Mouse (Mus musculus) left cerebral cortex, postnatal 4 days (tissue): ENCODE measurements at regions not wholly inside any gene's neighbourhood (a gene's known extent, or its start where the extent isn't known, plus 50 kb on each side); places are given as distances from the start of the nearest gene placed in this dataset.
"Not testable (repeated sequence)": the region's sequence is repeated elsewhere in the genome, so short reads cannot be mapped to it uniquely, and the experiment has no call there.

Experiments
- DNase-seq: peaks from one replicate; pipeline ENCODE4 v3.0.0-alpha.2; 2022
- intact Hi-C: fragments of 180-260 bp; cut with DNase I; formaldehyde crosslinking; loops from one replicate; pipeline ENCODE4 v1.15.1; 2025

- no peak for DNase-seq
These were observed 79.1 kb upstream of the Neurl1b start for GRCm38 (mm10) chr17:26335551-26335950.

DNA sequence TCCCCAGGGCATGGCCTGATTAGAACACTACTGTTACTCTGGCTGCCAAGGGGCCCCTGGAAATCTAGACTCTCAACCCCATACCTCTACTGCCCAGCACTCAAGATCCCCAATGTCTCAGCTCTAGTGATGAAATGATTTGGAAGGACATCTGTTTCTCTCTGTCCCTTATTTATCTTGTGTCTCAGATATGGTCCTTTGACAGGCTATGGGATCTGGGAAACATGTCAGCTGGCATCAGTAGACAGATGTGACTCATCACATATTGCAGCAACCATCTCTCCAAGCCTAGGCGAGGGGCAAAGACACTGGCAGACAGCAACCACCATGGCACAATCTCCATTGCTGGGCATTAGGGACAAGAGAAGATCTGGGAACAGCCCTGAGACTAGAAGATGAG is 78.6 kb upstream of the Neurl1b start:
- DNase-seq: no peak
- intact Hi-C loops: no loop called here

More at GRCm38 (mm10) chr17:26335551-26335950, 79.1 kb upstream of the Neurl1b start:
- intact Hi-C loops: no loop called here

DNA sequence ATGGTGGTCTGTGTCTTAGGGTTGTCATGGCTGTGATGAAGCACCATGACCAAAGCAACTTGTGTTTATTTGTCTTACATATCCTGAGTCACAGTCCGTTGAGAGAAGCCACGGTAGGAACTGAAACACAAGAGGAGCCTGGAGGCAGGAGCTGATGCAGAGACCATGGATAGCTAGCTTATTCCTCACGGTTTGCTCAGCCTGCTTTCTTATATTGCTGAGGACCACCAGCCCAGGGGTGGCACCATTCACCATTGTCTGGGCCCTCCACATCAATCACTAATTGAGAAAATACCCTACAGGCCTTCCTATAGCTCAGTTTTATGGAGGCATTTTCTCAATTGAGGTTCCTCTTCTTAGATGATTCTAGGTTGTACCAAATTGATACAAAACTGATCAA is 77.5 kb upstream of the Neurl1b start:
- intact Hi-C loops: no loop called here
- no peak for DNase-seq

DNA sequence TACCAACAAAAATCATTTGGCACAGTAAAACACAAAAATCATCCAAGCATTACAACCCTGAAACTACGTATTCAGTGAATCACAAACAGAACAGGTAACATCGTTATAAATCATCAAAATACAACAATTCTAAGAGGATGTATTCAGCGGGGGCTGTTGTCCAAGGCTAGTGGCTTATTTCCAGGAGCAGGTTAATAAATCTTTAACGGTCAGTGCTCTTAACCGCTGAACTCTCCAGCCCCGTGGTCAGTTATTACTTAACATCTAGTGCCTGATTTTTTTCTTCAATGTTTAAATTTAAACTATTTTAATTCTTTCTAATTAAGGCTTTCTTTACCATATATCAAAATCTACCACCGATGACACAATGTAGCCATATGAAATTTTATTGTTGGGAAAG is 69.2 kb upstream of the Neurl1b start:
- DNase-seq, intact Hi-C loops: not testable (repeated sequence)

GRCm38 (mm10) chr17:26348116-26348515 is 66.5 kb upstream of the Neurl1b start:
- DNase-seq: no peak
- intact Hi-C loops: no loop called here

GRCm38 (mm10) chr17:26349741-26350140 is 64.9 kb upstream of the Neurl1b start:
- intact Hi-C loops: no loop called here

GRCm38 (mm10) chr17:26350216-26350615 is 64.4 kb upstream of the Neurl1b start:
- intact Hi-C loops: no loop called here
- DNase-seq: no peak

More at GRCm38 (mm10) chr17:26349741-26350140, 64.9 kb upstream of the Neurl1b start:
- DNase-seq: no peak

DNA sequence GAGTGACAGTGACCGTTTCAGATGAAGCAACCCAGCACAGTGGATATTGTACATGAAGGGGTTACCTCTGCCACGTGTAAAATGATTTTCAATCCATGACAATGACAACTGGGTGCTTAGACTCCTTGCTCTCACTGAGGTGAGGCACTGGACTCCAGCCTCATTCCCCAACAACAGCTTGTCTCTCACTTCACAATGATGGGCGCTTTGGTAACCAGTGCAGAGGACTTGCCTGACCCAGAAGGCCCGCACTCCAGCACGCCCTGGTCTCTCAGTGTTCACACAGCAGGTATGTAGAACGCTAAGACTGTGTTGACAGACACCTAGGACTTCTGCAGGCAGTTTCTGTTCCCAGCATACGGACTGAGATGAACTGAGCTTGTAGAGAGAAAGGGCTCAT is 62.6 kb upstream of the Neurl1b start:
- intact Hi-C loops: no loop called here
- no peak for DNase-seq

DNA sequence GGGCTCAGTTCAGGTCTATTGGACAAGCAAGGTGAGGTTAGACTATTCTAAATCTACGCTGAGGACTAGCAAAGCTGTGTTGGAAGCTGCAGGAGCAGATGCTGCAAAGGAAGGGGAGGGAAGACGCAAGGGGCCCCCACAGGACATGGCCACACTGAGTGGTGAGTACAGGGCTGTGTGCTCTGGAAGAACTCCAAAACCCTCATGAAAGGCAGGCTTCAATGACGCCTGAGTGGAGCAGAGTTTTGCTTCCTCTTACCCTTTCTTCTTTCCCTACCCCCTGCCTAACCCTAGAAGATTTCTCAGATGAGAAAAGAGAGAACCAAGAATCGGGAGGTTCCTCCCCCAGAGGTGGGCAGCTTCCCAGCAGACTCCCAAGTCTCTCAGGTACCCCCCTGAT is 61.9 kb upstream of the Neurl1b start:
- intact Hi-C loops: no loop called here
- DNase-seq: no peak

DNA sequence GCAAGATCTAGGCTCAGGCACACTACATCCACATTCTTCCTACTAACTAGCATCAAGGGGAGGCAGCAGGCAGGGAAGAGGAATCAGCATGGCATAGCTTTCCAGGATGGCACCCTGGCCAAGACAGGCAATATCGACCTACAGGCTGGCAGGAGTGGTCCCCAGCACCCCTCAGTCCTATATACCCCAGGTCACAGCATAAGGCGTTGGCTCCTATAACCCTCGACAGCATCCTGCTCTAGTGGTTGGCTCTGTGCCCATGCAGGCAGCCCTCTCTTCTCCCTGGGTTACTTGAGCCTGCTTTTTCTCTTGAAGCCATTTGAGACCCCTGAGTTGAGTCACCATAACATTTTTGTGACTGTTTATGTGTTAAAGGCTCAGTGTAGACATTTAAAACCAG is 60.2 kb upstream of the Neurl1b start:
- intact Hi-C loops: no loop called here
- DNase-seq: peak; percentile 43

- intact Hi-C loops: no loop called here
- no peak for DNase-seq
These were observed 59.3 kb upstream of the Neurl1b start for GRCm38 (mm10) chr17:26355301-26355700.

DNA sequence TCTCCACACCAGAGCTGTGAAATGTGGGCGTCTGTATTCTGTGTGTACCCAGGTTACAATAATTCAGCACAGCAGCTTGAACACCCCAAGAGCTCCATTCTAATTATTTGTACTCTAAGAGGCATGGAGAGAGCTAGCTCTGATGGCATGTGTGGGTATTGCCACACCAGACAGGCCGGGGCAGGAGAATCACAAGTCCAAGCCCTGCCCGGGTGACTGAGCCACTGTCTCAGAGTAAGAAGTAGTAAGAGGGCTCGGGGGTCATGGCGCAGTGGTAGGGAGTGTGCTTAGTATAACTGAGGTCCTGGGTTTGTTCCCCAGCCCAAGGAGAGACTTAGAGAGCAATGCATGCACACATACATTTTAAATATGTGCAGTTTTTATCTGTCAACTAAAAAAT is 57.7 kb upstream of the Neurl1b start:
- no peak for DNase-seq
- intact Hi-C loops: no loop called here

GRCm38 (mm10) chr17:26357784-26358183 is 56.8 kb upstream of the Neurl1b start:
- DNase-seq: no peak
- intact Hi-C loops: no loop called here

DNA sequence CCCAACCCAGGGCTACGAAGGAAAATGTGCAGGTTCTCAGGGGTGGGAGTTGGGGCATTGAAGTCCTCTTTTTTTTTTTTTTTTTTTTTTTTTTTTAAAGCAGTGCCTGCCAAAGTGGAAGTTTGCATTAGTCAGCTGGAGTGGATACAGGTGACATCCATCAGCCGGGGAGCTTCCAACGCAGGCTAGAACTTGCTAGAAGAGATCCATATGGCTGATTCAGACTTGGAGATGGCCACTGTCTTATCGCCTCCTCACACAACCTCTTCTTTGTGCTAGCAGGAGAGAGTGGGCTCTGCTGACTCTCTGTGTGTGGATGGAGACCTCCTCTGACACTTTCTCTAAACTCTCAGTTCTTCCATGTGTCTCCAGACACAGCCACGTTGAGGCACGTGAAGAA is 53.9 kb upstream of the Neurl1b start:
- DNase-seq: no peak
- intact Hi-C loops: no loop called here

DNA sequence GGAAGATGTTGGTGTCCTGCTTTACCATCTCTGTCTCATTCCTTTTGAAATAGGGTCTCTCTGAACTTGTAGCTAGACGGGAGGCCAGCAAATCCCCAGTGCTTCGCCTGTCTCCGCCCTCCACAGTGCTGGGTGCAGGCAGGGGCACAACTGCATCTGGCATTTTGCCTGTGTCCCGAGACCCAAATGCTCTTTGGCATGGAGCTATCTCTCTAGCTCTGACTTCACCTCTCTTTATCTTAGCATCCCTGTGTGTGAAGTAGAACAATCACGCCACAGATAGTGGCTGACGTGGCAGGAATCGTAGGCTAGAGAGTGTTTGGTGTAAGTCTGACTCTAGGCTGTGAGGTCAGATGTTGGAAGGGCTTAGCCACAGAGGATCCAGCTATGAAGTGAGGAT is 53.2 kb upstream of the Neurl1b start:
- no peak for DNase-seq
- intact Hi-C loops: no loop called here

- intact Hi-C loops: loop anchor here (2.0 kb wide), 1 partner anchor 45 kb away; no protein-coding TSS in a partner anchor
- peak; percentile 82 for DNase-seq
These were observed 52.6 kb upstream of the Neurl1b start for GRCm38 (mm10) chr17:26361992-26362391.

GRCm38 (mm10) chr17:26362586-26363361 is 51.9 kb upstream of the Neurl1b start:
- intact Hi-C loops: loop anchor here (2.0 kb wide), 1 partner anchor 46 kb away; no protein-coding TSS in a partner anchor
- DNase-seq: no peak

DNA sequence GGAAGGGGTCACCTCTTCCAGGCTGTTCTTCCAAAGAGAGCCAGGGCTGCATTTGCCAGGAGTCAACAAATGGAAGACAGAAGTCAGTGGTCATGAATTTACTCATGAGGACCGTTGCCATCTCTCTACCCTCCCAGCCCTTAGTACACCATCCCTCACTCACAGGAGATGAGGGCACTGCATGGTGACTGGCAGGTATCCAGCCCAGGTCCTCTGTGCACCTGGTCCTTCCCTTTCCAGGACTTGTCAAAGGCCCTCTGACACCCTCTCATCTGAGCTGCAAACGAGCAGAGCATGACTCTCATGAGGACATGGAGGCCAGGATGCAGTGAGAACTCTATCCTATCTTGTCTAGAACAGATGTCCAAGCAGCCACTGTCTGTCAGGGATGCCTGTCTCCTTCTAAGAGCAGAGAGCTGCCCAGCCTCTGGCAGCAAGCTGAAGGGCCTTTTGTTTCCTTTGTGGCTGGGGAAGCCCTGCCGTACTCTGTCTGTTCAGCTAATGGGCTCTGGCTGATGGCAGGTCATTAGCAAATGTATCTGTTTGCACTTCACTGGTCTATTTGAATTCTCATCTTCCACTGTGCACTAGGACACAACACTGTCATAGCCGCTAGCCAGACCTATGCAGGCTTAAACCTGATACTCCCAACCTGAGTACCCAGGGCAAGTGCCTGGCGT is 50.6 kb upstream of the Neurl1b start:
- no peak for DNase-seq
- intact Hi-C loops: loop anchor here (2.0 kb wide), 1 partner anchor 47 kb away; no protein-coding TSS in a partner anchor
